In the genomic region with DNA sequence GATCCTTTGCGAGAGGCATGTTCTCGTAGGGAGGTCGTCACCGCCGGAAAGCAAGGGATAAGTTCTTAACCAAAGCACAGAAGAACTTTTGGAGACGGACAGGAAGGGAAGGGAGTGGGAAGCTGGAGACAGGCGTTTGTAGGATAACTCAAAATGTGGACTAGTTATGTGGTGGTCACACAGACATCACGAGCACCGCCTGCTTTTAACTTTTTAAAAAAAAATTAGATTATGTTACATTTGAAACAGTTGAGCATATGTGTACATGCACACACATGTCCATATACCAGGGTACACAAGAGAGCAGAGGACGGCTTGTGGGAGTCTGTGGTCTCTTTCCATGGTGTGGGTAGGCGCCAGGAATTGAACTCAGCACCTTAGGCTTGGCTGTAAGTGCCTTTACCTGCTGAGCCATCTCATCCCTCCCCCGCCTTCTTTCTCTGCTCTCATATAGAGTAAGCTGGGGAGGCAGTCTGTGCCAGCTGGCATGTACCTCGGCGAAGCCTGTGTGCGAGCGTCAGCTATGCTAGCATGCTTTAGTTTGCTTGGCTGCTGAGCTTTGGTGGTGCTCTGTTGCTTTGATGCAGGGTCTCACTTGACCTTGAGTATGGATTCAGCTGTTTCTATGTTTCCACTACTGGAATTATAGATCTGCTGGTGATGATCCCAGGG, we compare ENCODE assay signal across 8 mouse cellular contexts. TPM values are rescaled to one million over a fixed set of nuclear protein-coding genes. Genes with fewer than 3 reads are reported as not detected.
DNase-seq lines count a peak whose midpoint lies in the region; ATAC-seq lines count a peak whose summit lies in the region.

A gene (minus strand): TSS at position 51 of the 672 bp plus-strand sequence.

- peaks cover 8% of the 10 kb centered on the region for H3K27me3 ChIP-seq in limb, embryonic 11.5 days (ENCODE audit: control insufficient read depth, insufficient read depth, low read length)

- no peak within 1 kb of the TSS for H3K9ac ChIP-seq in limb, embryonic 11.5 days (ENCODE audit: low read length)

- DNase-seq in cerebellum, postnatal 10 days: peak; percentile 39 to 52
- DNase-seq in cerebellum, adult 11 months: no peak
- DNase-seq in heart, postnatal 10 days: no peak
- no peak for DNase-seq in limb, embryonic 11.5 days (ENCODE audit: low spot score)
- DNase-seq in right cerebral cortex, postnatal 4 days: peak; percentile 32
- no peak for DNase-seq in thymus, postnatal 10 days (ENCODE audit: low spot score in 2 of 2)

- intact Hi-C loops in heart, postnatal 10 days (cut with DNase I): no loop called here

- H3K4me3 ChIP-seq in limb, embryonic 11.5 days (ENCODE audit: low read depth, low read length): no peak within 1 kb of the TSS

- H3K27ac ChIP-seq in limb, embryonic 11.5 days (replicated peaks; ENCODE audit: low read depth, low read length): no peak within 1 kb of the TSS

- 93% methylated on average over 16 of the region's 16 CpGs for WGBS in limb, embryonic 11.5 days

- no peak within 1 kb of the TSS for H3K4me2 ChIP-seq in limb, embryonic 11.5 days (ENCODE audit: low read depth, severe bottlenecking)

- no peak for ATAC-seq in CD4-positive, CD25-positive, alpha-beta regulatory T cell, adult 4 months
- no peak for ATAC-seq in erythroblast, adult 5-6 weeks (replicated peaks; ENCODE audit: low FRiP score, poor library complexity, severe bottlenecking)
- ATAC-seq in limb, embryonic 11.5 days (ENCODE audit: insufficient number of reproducible peaks, low FRiP score, low TSS enrichment, low read depth): no peak

- H3K36me3 ChIP-seq in limb, embryonic 11.5 days (ENCODE audit: control insufficient read depth, insufficient read depth, low read length): no peaks in the 10 kb centered on the region

- H3K4me1 ChIP-seq in limb, embryonic 11.5 days (ENCODE audit: control insufficient read depth, insufficient read depth, low read length): peaks cover under 1% of the 10 kb centered on the region; the same call in 1 of the 2 replicates

- 0 out of 2 replicates have a peak, but pooled peaks cover 2% of the 10 kb centered on the region for H3K9me3 ChIP-seq in limb, embryonic 11.5 days (ENCODE audit: control insufficient read depth, low read length)

RNA-seq across cellular contexts. Expression of the gene that starts here (rescaled TPM):
- polyA plus RNA-seq in CD4-positive, CD25-positive, alpha-beta regulatory T cell, adult 4 months (2017; shearing (Covaris generic)): 1,000 to 10,000 TPM; 2,534 to 6,238 TPM
- 34.3 and 96.3 TPM in 2 replicates for total RNA-seq in erythroblast, adult 5-6 weeks (2015; ENCODE audit: low replicate concordance)
- total RNA-seq in erythroblast, adult 5-6 weeks (2017; ENCODE audit: low replicate concordance): 27.0 and 44.2 TPM in 2 replicates
- 10 to 100 TPM; 27.2 to 36.1 TPM for total RNA-seq in heart, postnatal 10 days (2021)
- 365 and 432 TPM in 2 replicates for polyA plus RNA-seq in limb, embryonic 11.5 days (2014; fragmentation: Nextera tagmentation; extraction: Ambion mirVana)

Comparison
In these comparisons a context has a peak if more than half of its experiments do, and no peak if none do; other contexts are left out.
1. DNase-seq: peak in cerebellum, postnatal 10 days (2 of 2) and right cerebral cortex, postnatal 4 days (single experiment); none in cerebellum, adult 11 months (single experiment), heart, postnatal 10 days (0 of 2), limb, embryonic 11.5 days (single experiment) and thymus, postnatal 10 days (0 of 2).